14 mouse cellular contexts compared by ENCODE assay signal in the genomic region with DNA sequence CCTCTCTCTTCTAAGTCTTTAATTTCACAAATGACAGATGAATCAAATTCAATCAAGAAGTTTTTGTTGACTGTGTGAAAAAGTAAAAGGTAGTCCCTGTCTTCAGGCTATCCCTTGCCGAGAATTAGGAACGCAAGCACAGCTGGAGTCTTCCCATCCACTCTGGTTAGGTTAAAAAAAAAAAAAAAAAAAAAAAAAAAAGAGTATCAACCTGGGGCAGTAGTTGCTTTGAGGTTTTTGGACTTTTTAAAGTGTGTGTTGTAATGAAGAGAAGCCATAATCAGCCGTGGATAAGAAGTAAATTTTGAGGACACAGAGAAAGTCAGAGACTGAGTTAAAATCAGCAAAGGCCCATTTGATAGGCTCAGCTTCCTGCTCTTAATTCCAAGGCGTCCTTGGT. TPM values are rescaled to one million over a fixed set of nuclear protein-coding genes. Genes with fewer than 3 reads are reported as not detected.
DNase-seq lines count a peak whose midpoint lies in the region; ATAC-seq and TF ChIP-seq lines count a peak whose summit lies in the region.
"Had no signal": no experiment of that assay in that cellular context is flagged by ENCODE, and none has a peak within 500 bp of the region (broad histone marks: within the 10 kb centered on the region; RNA-seq: fewer than 3 reads in every experiment).

No protein-coding gene starts in this region.

- H3K9ac ChIP-seq in kidney, embryonic 15.5 days = no peak overlapping the region
- H3K9ac ChIP-seq in liver, embryonic 12.5 days = no peak overlapping the region

- H3K4me3 ChIP-seq in erythroblast, embryonic 14.5 days (replicated peaks) = peak overlapping the region; percentile 96
- peak overlapping the region; percentile 88 for H3K4me3 ChIP-seq in kidney, embryonic 15.5 days (replicated peaks)
- peak overlapping the region; percentile 89; the same call in 1 of the 2 replicates for H3K4me3 ChIP-seq in G1E (ENCODE audit: low read depth, low read length)
- peak overlapping the region; percentile 97 for H3K4me3 ChIP-seq in liver, embryonic 12.5 days

- H3K27ac ChIP-seq in kidney, embryonic 15.5 days = no peak overlapping the region
- H3K27ac ChIP-seq in liver, embryonic 12.5 days = no peak overlapping the region
- H3K27ac ChIP-seq: neural tube, embryonic 12.5 days had no signal

- DNase-seq in kidney, postnatal 4 days = no peak
- DNase-seq in G1E (ENCODE audit: low spot score) = no peak
- no peak for DNase-seq in yolk sac, embryonic 10.5 days (ENCODE audit: low spot score)
- DNase-seq in MN1 (ENCODE audit: low spot score) = no peak
- DNase-seq: embryo, embryonic 11 days; kidney, adult 2 months; right cerebral cortex, postnatal 14 days had no signal

- peak overlapping the region; percentile 75 for H3K4me2 ChIP-seq in kidney, embryonic 15.5 days
- H3K4me2 ChIP-seq in liver, embryonic 12.5 days = peak overlapping the region; percentile 100

- no peak for ATAC-seq in erythroblast, adult 5-6 weeks (replicated peaks; ENCODE audit: low FRiP score, poor library complexity, severe bottlenecking)
- ATAC-seq in kidney, embryonic 15.5 days (replicated peaks; ENCODE audit: low FRiP score) = no peak
- ATAC-seq in G1E (ENCODE audit: extremely low read depth, insufficient number of reproducible peaks, low FRiP score, poor library complexity, severe bottlenecking) = no peak
- no peak for ATAC-seq in liver, embryonic 12.5 days

- TF ChIP-seq CTCF in G1E (IDR thresholded peaks at IDR 0.05; ENCODE audit: low read depth, low read length) = no peak

- H3K9me3 ChIP-seq in erythroblast, embryonic 14.5 days (ENCODE audit: control insufficient read depth, low read length) = peaks cover 17% of the 10 kb centered on the region
- no peaks in the 10 kb centered on the region for H3K9me3 ChIP-seq in kidney, embryonic 15.5 days (replicated peaks)
- H3K9me3 ChIP-seq in G1E (replicated peaks) = peaks cover 18% of the 10 kb centered on the region
- 0 out of 2 replicates have a peak, but pooled peaks cover 12% of the 10 kb centered on the region for H3K9me3 ChIP-seq in liver, embryonic 12.5 days (replicated peaks)

- 64% methylated on average over 4 of the region's 4 CpGs for WGBS in kidney, embryonic 15.5 days
- WGBS in liver, embryonic 12.5 days (ENCODE audit: insufficient replicate concordance) = 66% methylated on average over 4 of the region's 4 CpGs

- no peaks in the 10 kb centered on the region; the same call in 1 of the 2 replicates for H3K36me3 ChIP-seq in erythroblast, embryonic 14.5 days (ENCODE audit: control insufficient read depth)
- peaks cover 4% of the 10 kb centered on the region; the same call in 1 of the 2 replicates for H3K36me3 ChIP-seq in kidney, embryonic 15.5 days
- peaks cover 47% of the 10 kb centered on the region for H3K36me3 ChIP-seq in G1E (replicated peaks)
- H3K36me3 ChIP-seq in liver, embryonic 12.5 days = peaks cover 4% of the 10 kb centered on the region; the same call in 1 of the 2 replicates
- H3K36me3 ChIP-seq: heart, embryonic 10.5 days; neural tube, embryonic 12.5 days had no signal

- peaks cover 17% of the 10 kb centered on the region for H3K27me3 ChIP-seq in erythroblast, embryonic 14.5 days (ENCODE audit: control insufficient read depth)
- H3K27me3 ChIP-seq in kidney, embryonic 15.5 days = no peaks in the 10 kb centered on the region
- no peaks in the 10 kb centered on the region for H3K27me3 ChIP-seq in G1E (ENCODE audit: insufficient read depth, low read length)
- 0 out of 2 replicates have a peak, but pooled peaks cover 7% of the 10 kb centered on the region for H3K27me3 ChIP-seq in liver, embryonic 12.5 days (replicated peaks)
- H3K27me3 ChIP-seq: neural tube, embryonic 12.5 days had no signal

- H3K4me1 ChIP-seq in erythroblast, embryonic 14.5 days (ENCODE audit: control insufficient read depth) = peaks cover 35% of the 10 kb centered on the region
- H3K4me1 ChIP-seq in kidney, embryonic 15.5 days = peaks cover 21% of the 10 kb centered on the region
- H3K4me1 ChIP-seq in G1E (ENCODE audit: insufficient read depth, low read depth, low read length) = peaks cover 6% of the 10 kb centered on the region
- H3K4me1 ChIP-seq in liver, embryonic 12.5 days = peaks cover 18% of the 10 kb centered on the region

RNA-seq across cellular contexts. Expression of a gene that starts 20.5 kb away (rescaled TPM):
- polyA plus RNA-seq in erythroblast, embryonic 14.5 days (2012) = 0.03 and 0.27 TPM in 2 replicates
- total RNA-seq in erythroblast, adult 5-6 weeks (2015; ENCODE audit: low replicate concordance) = not detected in 2 replicates
- total RNA-seq in erythroblast, adult 5-6 weeks (2017; ENCODE audit: low replicate concordance) = 0.43 and 8.5 TPM in 2 replicates
- 13.1 and 15.7 TPM in 2 replicates for polyA plus RNA-seq in kidney, embryonic 15.5 days (2015; fragmentation: Nextera tagmentation; extraction: Ambion mirVana)
- total RNA-seq in G1E (2014; fragmentation: Nextera tagmentation) = not detected in 2 replicates
- total RNA-seq in G1E (2017) = 8.6 and 9.0 TPM in 2 replicates
- 0.99 and 1.3 TPM in 2 replicates for polyA plus RNA-seq in G1E (2012)
- 23.2 and 33.5 TPM in 2 replicates for polyA plus RNA-seq in liver, embryonic 12.5 days (2016; fragmentation: Nextera tagmentation; extraction: Ambion mirVana)
- polyA plus RNA-seq: kidney, adult 2 months; testis, adult 2 months had no signal

RNA-seq across cellular contexts. Expression of a gene that starts 41.9 kb away (rescaled TPM):
- polyA plus RNA-seq in erythroblast, embryonic 14.5 days (2012) = 73.8 and 74.5 TPM in 2 replicates
- 236 and 242 TPM in 2 replicates for total RNA-seq in erythroblast, adult 5-6 weeks (2015; ENCODE audit: low replicate concordance)
- total RNA-seq in erythroblast, adult 5-6 weeks (2017; ENCODE audit: low replicate concordance) = 156 and 162 TPM in 2 replicates
- polyA plus RNA-seq in kidney, embryonic 15.5 days (2015; fragmentation: Nextera tagmentation; extraction: Ambion mirVana) = 1,546 and 1,642 TPM in 2 replicates
- total RNA-seq in G1E (2014; fragmentation: Nextera tagmentation) = 1,040 and 1,097 TPM in 2 replicates
- 452 and 490 TPM in 2 replicates for total RNA-seq in G1E (2017)
- polyA plus RNA-seq in G1E (2012) = 935 and 1,094 TPM in 2 replicates
- polyA plus RNA-seq in liver, embryonic 12.5 days (2016; fragmentation: Nextera tagmentation; extraction: Ambion mirVana) = 565 and 587 TPM in 2 replicates
